Mouse (Mus musculus) cerebellum, adult 2 months (tissue): Measurements from ENCODE around the gene D11Wsu47e.

ENCODE experiments used
- CTCF ChIP-seq: fragments of 200-500 bp; IDR thresholded peaks from 2 replicates; pipeline ENCODE4 v1.5.1; 2011; ENCODE audit warnings: low read depth, mild to moderate bottlenecking, control low read depth, low read length, moderate library complexity, borderline replicate concordance; ENCODE audit not compliant: insufficient read depth
- POLR2A ChIP-seq: fragments of 200-500 bp; IDR thresholded peaks from 2 replicates; pipeline ENCODE4 v1.6.1; 2011; ENCODE audit warnings: low read length, control low read depth, borderline replicate concordance; ENCODE audit not compliant: insufficient read depth

- TF ChIP-seq CTCF (no peak), POLR2A (no peak)
Measured at GRCm38 (mm10) chr11:113664279-113664678, 19.9 kb upstream of the D11Wsu47e start.
